Mouse (Mus musculus): ENCODE data around the gene Crat. TPM values are rescaled to one million over a fixed set of nuclear protein-coding genes. Genes with fewer than 3 reads are reported as not detected.

The Crat gene
- polyA plus RNA-seq, 1 experiment from 2014 or later, result 28.0 TPM

GRCm38 (mm10) chr2:30399191-30400171, 16.1 kb downstream of the Crat start:
- peaks cover 68% of the 10 kb centered on the region for H3K36me3 ChIP-seq (ENCODE audit: insufficient read depth)

GRCm38 (mm10) chr2:30397986-30398512, 17.6 kb downstream of the Crat start:
- no peak for TF ChIP-seq CTCF (IDR thresholded peaks at IDR 0.05; ENCODE audit: low read depth)
- ATAC-seq (ENCODE audit: insufficient read depth) (no peak), DNase-seq (no peak)
- Histone ChIP-seq H3K27ac (ENCODE audit: low read depth) (no peak overlapping the region), H3K9me3 (ENCODE audit: low read depth, low read length) (no peaks in the 10 kb centered on the region), H3K9ac (no peak overlapping the region), H3K27me3 (ENCODE audit: insufficient read depth, low read length) (no peaks in the 10 kb centered on the region), H3K4me3 (ENCODE audit: low read depth, low read length) (no peak overlapping the region), H3K4me1 (ENCODE audit: insufficient read depth) (peaks cover 6% of the 10 kb centered on the region), H3K36me3 (ENCODE audit: insufficient read depth) (peaks cover 62% of the 10 kb centered on the region), H3K4me2 (no peak overlapping the region)
- 86% methylated on average over 10 of the region's 10 CpGs for WGBS

More at GRCm38 (mm10) chr2:30399191-30400171, 16.1 kb downstream of the Crat start:
- TF ChIP-seq CTCF (IDR thresholded peaks at IDR 0.05; ENCODE audit: low read depth), result no peak
- H3K9ac ChIP-seq, result peak overlapping the region; percentile 13
- H3K27me3 ChIP-seq (ENCODE audit: insufficient read depth, low read length), result no peaks in the 10 kb centered on the region
- peak overlapping the region; percentile 18; the same call in 1 of the 2 replicates for H3K27ac ChIP-seq (ENCODE audit: low read depth)
- ATAC-seq (ENCODE audit: insufficient read depth) (peak; percentile 64), DNase-seq (peak; percentile 47)
- H3K4me1 ChIP-seq (ENCODE audit: insufficient read depth), result no peaks in the 10 kb centered on the region
- no peak overlapping the region for H3K4me2 ChIP-seq
- no peaks in the 10 kb centered on the region for H3K9me3 ChIP-seq (ENCODE audit: low read depth, low read length)
- H3K4me3 ChIP-seq (ENCODE audit: low read depth, low read length), result no peak overlapping the region
- 48% methylated on average over 20 of the region's 20 CpGs for WGBS

GRCm38 (mm10) chr2:30396246-30396645, 19.4 kb downstream of the Crat start:
- no peak overlapping the region for H3K27ac ChIP-seq (ENCODE audit: low read depth)
- ATAC-seq (ENCODE audit: insufficient read depth) (no peak), DNase-seq (no peak)
- H3K9ac ChIP-seq, result no peak overlapping the region
- no peaks in the 10 kb centered on the region for H3K9me3 ChIP-seq (ENCODE audit: low read depth, low read length)
- 88% methylated on average over 7 of the region's 7 CpGs for WGBS
- H3K4me2 ChIP-seq, result no peak overlapping the region
- H3K36me3 ChIP-seq (ENCODE audit: insufficient read depth), result peaks cover 55% of the 10 kb centered on the region
- H3K27me3 ChIP-seq (ENCODE audit: insufficient read depth, low read length), result no peaks in the 10 kb centered on the region
- H3K4me3 ChIP-seq (ENCODE audit: low read depth, low read length), result no peak overlapping the region
- peaks cover 6% of the 10 kb centered on the region for H3K4me1 ChIP-seq (ENCODE audit: insufficient read depth)
- TF ChIP-seq CTCF (IDR thresholded peaks at IDR 0.05; ENCODE audit: low read depth), result no peak

- no peak for TF ChIP-seq CTCF (IDR thresholded peaks at IDR 0.05; ENCODE audit: low read depth)
- 90% methylated on average over 7 of the region's 7 CpGs for WGBS
- peaks cover 52% of the 10 kb centered on the region for H3K36me3 ChIP-seq (ENCODE audit: insufficient read depth)
These were observed 19.9 kb downstream of the Crat start for GRCm38 (mm10) chr2:30395757-30396156.

GRCm38 (mm10) chr2:30393370-30393656, 22.3 kb downstream of the Crat start:
- Histone ChIP-seq H3K9ac (peak overlapping the region; percentile 67), H3K9me3 (ENCODE audit: low read depth, low read length) (no peaks in the 10 kb centered on the region), H3K27ac (ENCODE audit: low read depth) (peak overlapping the region; percentile 86; the same call in 1 of the 2 replicates), H3K4me3 (ENCODE audit: low read depth, low read length) (peak overlapping the region; percentile 83), H3K27me3 (ENCODE audit: insufficient read depth, low read length) (no peaks in the 10 kb centered on the region), H3K36me3 (ENCODE audit: insufficient read depth) (peaks cover 27% of the 10 kb centered on the region), H3K4me2 (peak overlapping the region; percentile 87), H3K4me1 (ENCODE audit: insufficient read depth) (peaks cover 6% of the 10 kb centered on the region)
- TF ChIP-seq CTCF (IDR thresholded peaks at IDR 0.05; ENCODE audit: low read depth), result no peak
- WGBS, result 52% methylated on average over 1 of the region's 1 CpGs
- no peak for DNase-seq
- ATAC-seq (ENCODE audit: insufficient read depth), result no peak

More at GRCm38 (mm10) chr2:30395757-30396156, 19.9 kb downstream of the Crat start:
- ATAC-seq (ENCODE audit: insufficient read depth) (no peak), DNase-seq (no peak)
- H3K27ac ChIP-seq (ENCODE audit: low read depth), result no peak overlapping the region
- H3K4me2 ChIP-seq, result no peak overlapping the region
- no peak overlapping the region for H3K9ac ChIP-seq
- H3K4me3 ChIP-seq (ENCODE audit: low read depth, low read length), result no peak overlapping the region
- peaks cover 6% of the 10 kb centered on the region for H3K4me1 ChIP-seq (ENCODE audit: insufficient read depth)
- no peaks in the 10 kb centered on the region for H3K9me3 ChIP-seq (ENCODE audit: low read depth, low read length)
- H3K27me3 ChIP-seq (ENCODE audit: insufficient read depth, low read length), result no peaks in the 10 kb centered on the region

- no peak for TF ChIP-seq CTCF (IDR thresholded peaks at IDR 0.05; ENCODE audit: low read depth)
- DNase-seq, result peak; percentile 93
- peak overlapping the region; percentile 83 for H3K4me3 ChIP-seq (ENCODE audit: low read depth, low read length)
- under 1% methylated on average over 54 of the region's 54 CpGs for WGBS
- H3K36me3 ChIP-seq (ENCODE audit: insufficient read depth), result peaks cover 22% of the 10 kb centered on the region
- H3K9ac ChIP-seq, result peak overlapping the region; percentile 67
- no peaks in the 10 kb centered on the region for H3K9me3 ChIP-seq (ENCODE audit: low read depth, low read length)
- peak; percentile 77 for ATAC-seq (ENCODE audit: insufficient read depth)
- H3K4me1 ChIP-seq (ENCODE audit: insufficient read depth), result peaks cover 6% of the 10 kb centered on the region
- H3K27me3 ChIP-seq (ENCODE audit: insufficient read depth, low read length), result no peaks in the 10 kb centered on the region
- H3K27ac ChIP-seq (ENCODE audit: low read depth), result peak overlapping the region; percentile 86
- peak overlapping the region; percentile 87 for H3K4me2 ChIP-seq
These were observed 22.8 kb downstream of the Crat start for GRCm38 (mm10) chr2:30392577-30393369.

All from lung, embryonic 14.5 days (tissue).